Mouse (Mus musculus) A20 (cell line): ENCODE measurements around the gene Top1.
"Not testable (repeated sequence)": the region's sequence is repeated elsewhere in the genome, so short reads cannot be mapped to it uniquely, and the experiment has no call there.

Experiments used
- DNase-seq: peaks from one replicate; pipeline ENCODE4 v3.0.0-alpha.2; 2011; ENCODE audit warnings: low read depth, low spot score

The Top1 gene

GRCm38 (mm10) chr2:160630872-160631597, 14.7 kb upstream of the Top1 start:
- no peak for DNase-seq

- no peak for DNase-seq
These were observed 5.6 kb upstream of the Top1 start for GRCm38 (mm10) chr2:160639911-160640717.

GRCm38 (mm10) chr2:160641176-160641575, 4.5 kb upstream of the Top1 start:
- no peak for DNase-seq

- DNase-seq, result peak; percentile 71
These were observed 606 bp downstream of the Top1 start for GRCm38 (mm10) chr2:160646144-160646844.

GRCm38 (mm10) chr2:160646845-160647178, 1.1 kb downstream of the Top1 start:
- peak; percentile 72 for DNase-seq

- DNase-seq, result peak; percentile 75
These were observed 2.4 kb downstream of the Top1 start for GRCm38 (mm10) chr2:160648097-160648496.

GRCm38 (mm10) chr2:160649072-160649471, 3.4 kb downstream of the Top1 start:
- no peak for DNase-seq

GRCm38 (mm10) chr2:160651165-160651564, 5.5 kb downstream of the Top1 start:
- DNase-seq, result no peak

- DNase-seq, result no peak
These were observed 7.5 kb downstream of the Top1 start for GRCm38 (mm10) chr2:160653218-160653617.

GRCm38 (mm10) chr2:160655561-160655960, 9.9 kb downstream of the Top1 start:
- DNase-seq, result no peak

- DNase-seq, result no peak
These were observed 10.5 kb downstream of the Top1 start for GRCm38 (mm10) chr2:160656234-160656633.

GRCm38 (mm10) chr2:160657801-160658442, 12.2 kb downstream of the Top1 start:
- no peak for DNase-seq

- DNase-seq, result no peak
These were observed 13.1 kb downstream of the Top1 start for GRCm38 (mm10) chr2:160658811-160659210.

GRCm38 (mm10) chr2:160664421-160664820, 18.7 kb downstream of the Top1 start:
- DNase-seq, result no peak

GRCm38 (mm10) chr2:160664986-160665385, 19.3 kb downstream of the Top1 start:
- DNase-seq, result not testable (repeated sequence)

- DNase-seq, result peak; percentile 45
These were observed 21.6 kb downstream of the Top1 start for GRCm38 (mm10) chr2:160667259-160667658.

GRCm38 (mm10) chr2:160700271-160700670, 54.6 kb downstream of the Top1 start:
- no peak for DNase-seq

- DNase-seq, result no peak
These were observed 55.9 kb downstream of the Top1 start for GRCm38 (mm10) chr2:160701603-160702002.

- no peak for DNase-seq
These were observed 57.1 kb downstream of the Top1 start for GRCm38 (mm10) chr2:160702824-160703223.

GRCm38 (mm10) chr2:160707673-160708072, 62.0 kb downstream of the Top1 start:
- no peak for DNase-seq

GRCm38 (mm10) chr2:160715463-160716030, 69.9 kb downstream of the Top1 start:
- no peak for DNase-seq

- peak; percentile 66 for DNase-seq
These were observed 71.6 kb downstream of the Top1 start for GRCm38 (mm10) chr2:160717269-160717668.
